Mouse (Mus musculus) brain, embryonic 14.5 days (tissue): ENCODE measurements around the gene Rnf216.

ENCODE experiments used
- CTCF ChIP-seq: fragments of 200-500 bp; IDR thresholded peaks from 2 replicates; pipeline ENCODE4 v1.5.1; 2012; ENCODE audit warnings: inconsistent platforms, mild to moderate bottlenecking, moderate library complexity, borderline replicate concordance; ENCODE audit not compliant: insufficient read depth, insufficient read length; ENCODE audit errors: extremely low read depth
- POLR2A ChIP-seq: fragments of 200-500 bp; IDR thresholded peaks from 2 replicates; pipeline ENCODE4 v1.6.1; 2012; ENCODE audit warnings: mild to moderate bottlenecking, inconsistent platforms, borderline replicate concordance; ENCODE audit not compliant: poor library complexity, insufficient read depth, insufficient read length, severe bottlenecking; ENCODE audit errors: extremely low read depth

DNA sequence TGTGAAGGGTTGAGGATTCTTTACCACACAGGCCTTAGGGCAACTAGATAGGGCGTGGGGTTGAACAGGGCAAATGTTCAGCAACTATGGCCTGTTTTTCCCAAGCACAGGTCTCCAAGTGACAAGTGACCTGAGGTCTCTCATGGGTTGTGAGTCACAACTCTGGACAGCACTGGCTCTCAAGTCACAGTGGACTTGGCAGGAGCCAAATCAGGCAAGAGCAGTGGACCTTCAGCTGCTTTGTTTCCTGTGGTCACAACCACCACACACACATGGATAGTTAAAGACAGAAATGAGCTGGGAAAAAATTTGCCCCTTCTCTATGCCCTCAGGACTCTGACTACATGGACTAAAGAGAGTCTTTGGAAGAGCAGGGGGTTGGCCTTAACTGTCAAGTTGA lies 65.2 kb downstream of the Rnf216 start:
- TF ChIP-seq CTCF: no peak
- TF ChIP-seq POLR2A: no peak
